Mouse (Mus musculus): ENCODE results near the gene Apba1. TPM values are rescaled to one million over a fixed set of nuclear protein-coding genes. Genes with fewer than 3 reads are reported as not detected.
A peak's percentile ranks its signal among the peaks of the same experiment; 100 is the strongest.

The Apba1 gene
- polyA plus RNA-seq, 1 experiment from 2014 or later = 2.5 TPM

GRCm38 (mm10) chr19:23867589-23867988 is 108.9 kb downstream of the Apba1 start:
- no peaks in the 10 kb centered on the region for H3K36me3 ChIP-seq (ENCODE audit: control insufficient read depth, insufficient read depth, low read length)
- ATAC-seq (ENCODE audit: insufficient read depth, low FRiP score, low TSS enrichment) = no peak
- 91% methylated on average over 7 of the region's 7 CpGs for WGBS
- no peaks in the 10 kb centered on the region for H3K27me3 ChIP-seq (ENCODE audit: control insufficient read depth, insufficient read depth, low read length)
- no peak overlapping the region for H3K9ac ChIP-seq (ENCODE audit: low read length)
- DNase-seq (ENCODE audit: low spot score) = no peak
- no peaks in the 10 kb centered on the region for H3K9me3 ChIP-seq (ENCODE audit: control insufficient read depth, low read length)
- no peaks in the 10 kb centered on the region for H3K4me1 ChIP-seq (ENCODE audit: control insufficient read depth, insufficient read depth, low read length)
- no peak overlapping the region for H3K27ac ChIP-seq (ENCODE audit: low read depth, low read length)
- H3K4me2 ChIP-seq (ENCODE audit: low read depth) = no peak overlapping the region
- no peak overlapping the region for H3K4me3 ChIP-seq (ENCODE audit: low read depth, low read length)

GRCm38 (mm10) chr19:23874502-23874901 is 115.8 kb downstream of the Apba1 start:
- no peak for DNase-seq (ENCODE audit: low spot score)
- H3K9ac ChIP-seq (ENCODE audit: low read length) = no peak overlapping the region
- H3K9me3 ChIP-seq (ENCODE audit: control insufficient read depth, low read length) = no peaks in the 10 kb centered on the region
- no peaks in the 10 kb centered on the region for H3K4me1 ChIP-seq (ENCODE audit: control insufficient read depth, insufficient read depth, low read length)
- no peak overlapping the region for H3K27ac ChIP-seq (ENCODE audit: low read depth, low read length)
- no peaks in the 10 kb centered on the region for H3K36me3 ChIP-seq (ENCODE audit: control insufficient read depth, insufficient read depth, low read length)
- no peak overlapping the region for H3K4me2 ChIP-seq (ENCODE audit: low read depth)
- WGBS = 85% methylated on average over 6 of the region's 6 CpGs
- ATAC-seq (ENCODE audit: insufficient read depth, low FRiP score, low TSS enrichment) = no peak
- H3K27me3 ChIP-seq (ENCODE audit: control insufficient read depth, insufficient read depth, low read length) = no peaks in the 10 kb centered on the region
- H3K4me3 ChIP-seq (ENCODE audit: low read depth, low read length) = no peak overlapping the region

- no peak overlapping the region for H3K9ac ChIP-seq (ENCODE audit: low read length)
- ATAC-seq (ENCODE audit: insufficient read depth, low FRiP score, low TSS enrichment) = no peak
- 89% methylated on average over 5 of the region's 5 CpGs for WGBS
- H3K27ac ChIP-seq (ENCODE audit: low read depth, low read length) = no peak overlapping the region
- H3K4me3 ChIP-seq (ENCODE audit: low read depth, low read length) = no peak overlapping the region
- no peaks in the 10 kb centered on the region for H3K27me3 ChIP-seq (ENCODE audit: control insufficient read depth, insufficient read depth, low read length)
- no peak overlapping the region for H3K4me2 ChIP-seq (ENCODE audit: low read depth)
- no peaks in the 10 kb centered on the region for H3K4me1 ChIP-seq (ENCODE audit: control insufficient read depth, insufficient read depth, low read length)
- H3K9me3 ChIP-seq (ENCODE audit: control insufficient read depth, low read length) = no peaks in the 10 kb centered on the region
- DNase-seq (ENCODE audit: low spot score) = no peak
- H3K36me3 ChIP-seq (ENCODE audit: control insufficient read depth, insufficient read depth, low read length) = no peaks in the 10 kb centered on the region
These were observed 117.1 kb downstream of the Apba1 start for GRCm38 (mm10) chr19:23875819-23876218.

DNA sequence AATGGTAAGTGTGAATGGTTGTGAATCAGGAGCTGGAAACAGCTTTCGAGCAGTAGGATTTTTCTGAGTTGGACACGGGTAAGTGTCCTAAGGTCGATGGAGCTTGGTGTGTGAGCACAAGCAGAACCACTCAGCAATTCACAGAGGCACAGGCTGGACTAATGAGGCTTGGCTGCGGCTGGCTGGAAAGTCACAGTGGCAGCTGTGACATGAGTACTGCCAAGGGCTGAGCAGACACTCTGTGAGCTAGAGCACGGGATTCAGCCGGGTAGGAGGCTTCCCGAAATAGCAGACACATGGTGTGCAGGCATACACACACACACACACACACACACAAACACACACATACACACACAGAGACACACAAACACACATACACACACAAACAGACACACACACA is 121.2 kb downstream of the Apba1 start:
- Histone ChIP-seq H3K36me3 (ENCODE audit: control insufficient read depth, insufficient read depth, low read length) (no peaks in the 10 kb centered on the region), H3K27ac (ENCODE audit: low read depth, low read length) (no peak overlapping the region), H3K27me3 (ENCODE audit: control insufficient read depth, insufficient read depth, low read length) (no peaks in the 10 kb centered on the region), H3K4me3 (ENCODE audit: low read depth, low read length) (no peak overlapping the region), H3K9me3 (ENCODE audit: control insufficient read depth, low read length) (no peaks in the 10 kb centered on the region), H3K4me2 (ENCODE audit: low read depth) (no peak overlapping the region), H3K9ac (ENCODE audit: low read length) (no peak overlapping the region), H3K4me1 (ENCODE audit: control insufficient read depth, insufficient read depth, low read length) (no peaks in the 10 kb centered on the region)
- no peak for ATAC-seq (ENCODE audit: insufficient read depth, low FRiP score, low TSS enrichment)
- DNase-seq (ENCODE audit: low spot score) = no peak
- WGBS = 77% methylated on average over 7 of the region's 7 CpGs

- Histone ChIP-seq H3K27me3 (ENCODE audit: control insufficient read depth, insufficient read depth, low read length) (no peaks in the 10 kb centered on the region), H3K9me3 (ENCODE audit: control insufficient read depth, low read length) (no peaks in the 10 kb centered on the region), H3K9ac (ENCODE audit: low read length) (no peak overlapping the region), H3K4me2 (ENCODE audit: low read depth) (no peak overlapping the region), H3K4me3 (ENCODE audit: low read depth, low read length) (no peak overlapping the region), H3K36me3 (ENCODE audit: control insufficient read depth, insufficient read depth, low read length) (no peaks in the 10 kb centered on the region), H3K27ac (ENCODE audit: low read depth, low read length) (no peak overlapping the region), H3K4me1 (ENCODE audit: control insufficient read depth, insufficient read depth, low read length) (no peaks in the 10 kb centered on the region)
- 83% methylated on average over 5 of the region's 5 CpGs for whole genome bisulfite sequencing
- DNase-seq (ENCODE audit: low spot score) = no peak
- no peak for ATAC-seq (ENCODE audit: insufficient read depth, low FRiP score, low TSS enrichment)
These were observed 127.5 kb downstream of the Apba1 start for GRCm38 (mm10) chr19:23886169-23886568.

- Histone ChIP-seq H3K27ac (ENCODE audit: low read depth, low read length) (no peak overlapping the region), H3K9ac (ENCODE audit: low read length) (no peak overlapping the region), H3K27me3 (ENCODE audit: control insufficient read depth, insufficient read depth, low read length) (peaks cover 26% of the 10 kb centered on the region), H3K36me3 (ENCODE audit: control insufficient read depth, insufficient read depth, low read length) (no peaks in the 10 kb centered on the region), H3K4me3 (ENCODE audit: low read depth, low read length) (no peak overlapping the region), H3K9me3 (ENCODE audit: control insufficient read depth, low read length) (no peaks in the 10 kb centered on the region), H3K4me1 (ENCODE audit: control insufficient read depth, insufficient read depth, low read length) (no peaks in the 10 kb centered on the region), H3K4me2 (ENCODE audit: low read depth) (no peak overlapping the region)
- ATAC-seq (ENCODE audit: insufficient read depth, low FRiP score, low TSS enrichment) (no peak), DNase-seq (ENCODE audit: low spot score) (no peak)
- 91% methylated on average over 6 of the region's 6 CpGs for WGBS
These were observed 132.7 kb downstream of the Apba1 start for GRCm38 (mm10) chr19:23891421-23891820.

DNA sequence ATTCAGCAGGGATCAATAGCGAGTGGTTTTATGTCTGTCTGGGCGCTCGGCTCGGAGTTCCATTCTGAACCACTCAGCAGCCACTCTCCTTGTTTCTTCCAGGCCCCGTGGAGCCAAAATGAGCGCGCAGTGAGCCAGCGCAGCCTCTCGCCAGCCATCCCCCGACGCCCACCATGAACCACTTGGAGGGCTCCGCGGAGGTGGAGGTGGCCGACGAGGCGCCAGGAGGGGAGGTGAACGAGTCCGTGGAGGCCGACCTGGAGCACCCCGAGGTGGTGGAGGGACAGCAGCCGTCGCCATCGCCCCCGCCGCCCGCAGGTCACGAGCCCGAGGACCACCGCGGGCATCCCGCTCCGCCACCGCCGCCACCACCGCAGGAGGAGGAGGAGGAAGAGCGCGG is 133.9 kb downstream of the Apba1 start:
- DNase-seq (ENCODE audit: low spot score) (no peak), ATAC-seq (ENCODE audit: insufficient read depth, low FRiP score, low TSS enrichment) (peak; percentile 26; the same call in 1 of the 2 replicates)
- no peak overlapping the region for H3K27ac ChIP-seq (ENCODE audit: low read depth, low read length)
- peak overlapping the region; percentile 36 for H3K4me3 ChIP-seq (ENCODE audit: low read depth, low read length)
- H3K4me2 ChIP-seq (ENCODE audit: low read depth) = peak overlapping the region; percentile 53
- H3K36me3 ChIP-seq (ENCODE audit: control insufficient read depth, insufficient read depth, low read length) = no peaks in the 10 kb centered on the region
- no peaks in the 10 kb centered on the region for H3K4me1 ChIP-seq (ENCODE audit: control insufficient read depth, insufficient read depth, low read length)
- 25% methylated on average over 32 of the region's 37 CpGs for WGBS
- H3K9ac ChIP-seq (ENCODE audit: low read length) = no peak overlapping the region
- H3K27me3 ChIP-seq (ENCODE audit: control insufficient read depth, insufficient read depth, low read length) = peaks cover 26% of the 10 kb centered on the region
- H3K9me3 ChIP-seq (ENCODE audit: control insufficient read depth, low read length) = no peaks in the 10 kb centered on the region

- Histone ChIP-seq H3K4me1 (ENCODE audit: control insufficient read depth, insufficient read depth, low read length) (no peaks in the 10 kb centered on the region), H3K27me3 (ENCODE audit: control insufficient read depth, insufficient read depth, low read length) (peaks cover 26% of the 10 kb centered on the region), H3K4me3 (ENCODE audit: low read depth, low read length) (peak overlapping the region; percentile 36), H3K4me2 (ENCODE audit: low read depth) (peak overlapping the region; percentile 53), H3K9ac (ENCODE audit: low read length) (peak overlapping the region; percentile 24), H3K9me3 (ENCODE audit: control insufficient read depth, low read length) (no peaks in the 10 kb centered on the region), H3K36me3 (ENCODE audit: control insufficient read depth, insufficient read depth, low read length) (no peaks in the 10 kb centered on the region), H3K27ac (ENCODE audit: low read depth, low read length) (no peak overlapping the region)
- ATAC-seq (ENCODE audit: insufficient read depth, low FRiP score, low TSS enrichment) (peak; percentile 71), DNase-seq (ENCODE audit: low spot score) (peak; percentile 77)
- WGBS = 15% methylated on average over 110 of the region's 110 CpGs
These were observed 134.6 kb downstream of the Apba1 start for GRCm38 (mm10) chr19:23893093-23893889.

- no peaks in the 10 kb centered on the region for H3K36me3 ChIP-seq (ENCODE audit: control insufficient read depth, insufficient read depth, low read length)
- H3K27me3 ChIP-seq (ENCODE audit: control insufficient read depth, insufficient read depth, low read length) = peaks cover 26% of the 10 kb centered on the region
- WGBS = 76% methylated on average over 9 of the region's 9 CpGs
- H3K4me2 ChIP-seq (ENCODE audit: low read depth) = no peak overlapping the region
- ATAC-seq (ENCODE audit: insufficient read depth, low FRiP score, low TSS enrichment) (no peak), DNase-seq (ENCODE audit: low spot score) (peak; percentile 20)
- H3K9ac ChIP-seq (ENCODE audit: low read length) = no peak overlapping the region
- H3K4me1 ChIP-seq (ENCODE audit: control insufficient read depth, insufficient read depth, low read length) = peaks cover 2% of the 10 kb centered on the region; the same call in 1 of the 2 replicates
- H3K4me3 ChIP-seq (ENCODE audit: low read depth, low read length) = no peak overlapping the region
- no peak overlapping the region for H3K27ac ChIP-seq (ENCODE audit: low read depth, low read length)
- H3K9me3 ChIP-seq (ENCODE audit: control insufficient read depth, low read length) = no peaks in the 10 kb centered on the region
These were observed 135.3 kb downstream of the Apba1 start for GRCm38 (mm10) chr19:23893946-23894345.

All from neural tube, embryonic 11.5 days (tissue).